Mouse (Mus musculus): ENCODE data around the gene Adarb2. TPM values are rescaled to one million over a fixed set of nuclear protein-coding genes. Genes with fewer than 3 reads are reported as not detected.

The Adarb2 gene
- polyA plus RNA-seq, 1 experiment from 2014 or later, result 0.71 TPM

GRCm38 (mm10) chr13:8680470-8681129 is 477.9 kb downstream of the Adarb2 start:
- Histone ChIP-seq H3K9me3 (no peaks in the 10 kb centered on the region), H3K9ac (no peak overlapping the region), H3K4me3 (replicated peaks) (no peak overlapping the region), H3K36me3 (no peaks in the 10 kb centered on the region), H3K27ac (no peak overlapping the region), H3K27me3 (replicated peaks) (no peaks in the 10 kb centered on the region), H3K4me1 (no peaks in the 10 kb centered on the region), H3K4me2 (no peak overlapping the region)
- no peak for ATAC-seq (ENCODE audit: insufficient read depth, low FRiP score, low read depth)
- 82% methylated on average over 9 of the region's 9 CpGs for WGBS

DNA sequence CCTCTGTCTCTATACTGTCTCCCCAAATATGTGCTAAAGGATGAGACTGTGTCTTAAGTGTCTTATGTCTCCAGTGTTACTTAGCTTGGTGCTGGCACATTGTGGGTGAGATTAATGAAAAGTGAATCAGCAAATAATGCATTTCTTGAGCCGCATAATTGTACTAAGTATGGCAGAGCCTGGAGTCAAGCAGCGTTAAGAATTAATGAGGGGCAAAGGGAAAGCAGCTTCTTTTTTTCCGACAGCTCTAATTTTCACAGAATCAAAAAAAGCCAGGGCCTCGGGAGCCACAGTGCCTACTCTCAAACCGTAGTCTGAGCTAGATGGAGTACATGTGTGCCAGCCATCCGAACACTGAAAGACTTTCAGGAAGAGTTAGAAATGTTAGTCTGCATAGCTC is 488.8 kb downstream of the Adarb2 start:
- no peak for ATAC-seq (ENCODE audit: insufficient read depth, low FRiP score, low read depth)
- Histone ChIP-seq H3K27ac (no peak overlapping the region), H3K36me3 (no peaks in the 10 kb centered on the region), H3K27me3 (replicated peaks) (no peaks in the 10 kb centered on the region), H3K9me3 (no peaks in the 10 kb centered on the region), H3K4me2 (no peak overlapping the region), H3K4me3 (replicated peaks) (no peak overlapping the region), H3K4me1 (no peaks in the 10 kb centered on the region), H3K9ac (no peak overlapping the region)
- WGBS, result 84% methylated on average over 6 of the region's 6 CpGs

DNA sequence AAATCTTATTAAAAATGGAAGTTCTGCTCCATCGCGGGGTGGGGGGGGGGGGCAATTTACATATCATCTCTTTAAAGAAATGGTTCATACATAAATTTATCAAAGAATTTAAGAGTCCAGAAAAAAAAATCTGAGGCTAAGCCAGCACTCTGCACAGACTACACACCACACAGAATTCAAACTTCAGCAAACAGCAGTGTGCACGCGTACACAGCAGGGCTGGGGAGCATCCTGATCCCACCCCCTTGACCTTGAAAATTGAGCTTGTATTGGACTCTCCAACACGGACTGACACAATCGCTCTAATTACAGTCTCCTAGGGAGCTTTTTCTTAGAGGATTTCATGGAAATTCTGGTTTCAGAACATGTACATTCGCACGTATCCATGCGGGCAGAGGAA is 490.1 kb downstream of the Adarb2 start:
- WGBS, result 77% methylated on average over 9 of the region's 9 CpGs
- no peak overlapping the region for H3K27ac ChIP-seq
- no peaks in the 10 kb centered on the region for H3K9me3 ChIP-seq
- ATAC-seq (ENCODE audit: insufficient read depth, low FRiP score, low read depth), result no peak
- no peak overlapping the region for H3K9ac ChIP-seq
- H3K27me3 ChIP-seq (replicated peaks), result no peaks in the 10 kb centered on the region
- no peak overlapping the region for H3K4me2 ChIP-seq
- H3K4me3 ChIP-seq (replicated peaks), result no peak overlapping the region
- H3K36me3 ChIP-seq, result no peaks in the 10 kb centered on the region
- H3K4me1 ChIP-seq, result no peaks in the 10 kb centered on the region

- Histone ChIP-seq H3K4me1 (no peaks in the 10 kb centered on the region), H3K4me2 (no peak overlapping the region), H3K4me3 (replicated peaks) (no peak overlapping the region), H3K9me3 (no peaks in the 10 kb centered on the region), H3K36me3 (no peaks in the 10 kb centered on the region), H3K27ac (no peak overlapping the region), H3K27me3 (replicated peaks) (no peaks in the 10 kb centered on the region), H3K9ac (no peak overlapping the region)
- ATAC-seq (ENCODE audit: insufficient read depth, low FRiP score, low read depth), result no peak
- WGBS, result 86% methylated on average over 5 of the region's 5 CpGs
Measured at GRCm38 (mm10) chr13:8698451-8698850, 495.8 kb downstream of the Adarb2 start.

DNA sequence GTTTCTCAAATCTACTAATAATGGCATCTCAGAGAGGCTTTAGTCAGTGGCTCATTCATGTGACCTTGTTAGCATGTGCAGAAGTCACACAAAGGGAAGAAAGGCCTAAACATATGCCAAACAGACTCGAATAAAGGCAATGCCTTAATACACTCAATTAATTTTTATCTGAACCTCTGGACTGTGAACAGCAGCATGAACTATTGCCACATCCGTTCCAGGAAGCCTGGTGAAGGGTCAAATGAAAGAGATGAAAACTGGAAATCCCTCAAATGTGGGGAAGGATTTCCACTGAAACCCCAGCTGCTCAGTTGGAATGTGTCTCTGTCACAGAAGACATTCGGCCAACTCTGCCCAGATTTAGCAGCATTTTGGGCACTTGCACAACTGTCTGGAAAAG is 497.2 kb downstream of the Adarb2 start:
- Histone ChIP-seq H3K27ac (no peak overlapping the region), H3K4me2 (no peak overlapping the region), H3K4me1 (no peaks in the 10 kb centered on the region), H3K4me3 (replicated peaks) (no peak overlapping the region), H3K36me3 (no peaks in the 10 kb centered on the region), H3K9me3 (no peaks in the 10 kb centered on the region), H3K9ac (no peak overlapping the region), H3K27me3 (replicated peaks) (no peaks in the 10 kb centered on the region)
- 69% methylated on average over 3 of the region's 3 CpGs for WGBS
- no peak for ATAC-seq (ENCODE audit: insufficient read depth, low FRiP score, low read depth)

DNA sequence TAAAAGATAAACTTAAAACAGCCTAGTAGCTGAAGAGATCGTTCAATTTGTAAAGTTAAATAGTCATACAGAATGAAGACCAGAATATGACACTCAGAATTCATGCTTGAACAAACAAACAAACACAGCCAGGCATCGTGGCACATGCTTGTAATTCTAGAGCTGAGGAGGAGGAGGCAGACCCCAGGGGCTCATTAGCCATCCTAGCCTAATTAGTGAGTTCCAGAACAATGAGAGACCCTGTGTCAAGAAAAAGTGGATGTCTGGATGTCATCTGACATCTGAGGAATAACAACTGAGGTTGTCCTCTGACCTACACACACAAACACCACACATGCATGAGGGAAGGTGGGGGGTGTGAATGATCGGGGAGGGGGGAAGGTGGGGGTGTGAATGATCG is 498.3 kb downstream of the Adarb2 start:
- H3K27me3 ChIP-seq (replicated peaks), result no peaks in the 10 kb centered on the region
- no peaks in the 10 kb centered on the region for H3K4me1 ChIP-seq
- H3K27ac ChIP-seq, result no peak overlapping the region
- 61% methylated on average over 4 of the region's 4 CpGs for WGBS
- no peaks in the 10 kb centered on the region for H3K9me3 ChIP-seq
- H3K36me3 ChIP-seq, result no peaks in the 10 kb centered on the region
- H3K9ac ChIP-seq, result no peak overlapping the region
- H3K4me2 ChIP-seq, result no peak overlapping the region
- no peak for ATAC-seq (ENCODE audit: insufficient read depth, low FRiP score, low read depth)
- H3K4me3 ChIP-seq (replicated peaks), result no peak overlapping the region

DNA sequence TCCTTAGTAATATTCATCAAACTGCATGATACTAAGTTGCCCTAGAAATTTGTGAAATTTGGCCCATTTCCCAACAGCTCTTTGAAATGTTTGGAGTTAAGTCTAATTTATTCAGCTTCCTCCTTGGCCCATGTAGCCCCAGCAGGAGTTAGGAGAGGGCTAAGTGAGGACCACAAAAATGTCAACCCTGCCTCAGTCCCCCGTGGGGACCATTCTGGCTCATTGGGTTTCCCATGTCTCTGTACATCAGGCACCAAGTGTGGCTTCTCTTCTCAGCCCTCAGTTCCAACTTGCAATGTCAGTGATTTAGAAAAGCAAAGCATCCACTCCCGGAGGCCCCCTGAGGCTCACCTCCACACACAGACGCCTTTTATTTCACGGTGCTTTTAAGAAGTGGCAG is 502.6 kb downstream of the Adarb2 start:
- WGBS, result 39% methylated on average over 4 of the region's 4 CpGs
- H3K27me3 ChIP-seq (replicated peaks), result no peaks in the 10 kb centered on the region
- no peak overlapping the region for H3K9ac ChIP-seq
- no peak overlapping the region for H3K27ac ChIP-seq
- no peak overlapping the region for H3K4me3 ChIP-seq (replicated peaks)
- no peak overlapping the region for H3K4me2 ChIP-seq
- H3K9me3 ChIP-seq, result no peaks in the 10 kb centered on the region
- no peaks in the 10 kb centered on the region for H3K4me1 ChIP-seq
- ATAC-seq (ENCODE audit: insufficient read depth, low FRiP score, low read depth), result no peak
- H3K36me3 ChIP-seq, result no peaks in the 10 kb centered on the region

DNA sequence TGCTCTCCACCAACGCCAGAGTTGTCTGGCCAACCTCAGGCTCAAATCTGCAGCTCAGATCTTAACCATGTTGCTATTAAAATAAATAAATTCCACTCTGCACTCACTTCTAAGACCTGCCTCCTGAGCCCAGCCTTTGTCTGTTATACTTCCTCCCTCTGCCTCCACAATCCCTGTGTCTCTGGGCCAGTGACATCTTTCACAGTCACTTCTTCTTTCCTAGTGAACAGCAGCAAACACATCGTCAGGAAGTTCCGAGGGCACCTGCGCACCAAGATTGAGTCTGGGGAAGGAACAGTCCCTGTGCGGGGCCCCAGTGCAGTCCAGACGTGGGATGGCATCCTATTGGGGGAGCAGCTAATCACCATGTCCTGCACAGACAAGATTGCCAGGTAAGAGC is 510.7 kb downstream of the Adarb2 start:
- 72% methylated on average over 6 of the region's 6 CpGs for WGBS
- Histone ChIP-seq H3K27ac (no peak overlapping the region), H3K4me2 (no peak overlapping the region), H3K36me3 (no peaks in the 10 kb centered on the region), H3K4me3 (replicated peaks) (no peak overlapping the region), H3K27me3 (replicated peaks) (no peaks in the 10 kb centered on the region), H3K4me1 (no peaks in the 10 kb centered on the region), H3K9me3 (no peaks in the 10 kb centered on the region), H3K9ac (no peak overlapping the region)
- no peak for ATAC-seq (ENCODE audit: insufficient read depth, low FRiP score, low read depth)

- Histone ChIP-seq H3K36me3 (no peaks in the 10 kb centered on the region), H3K4me2 (no peak overlapping the region), H3K27ac (no peak overlapping the region), H3K27me3 (replicated peaks) (no peaks in the 10 kb centered on the region), H3K4me1 (no peaks in the 10 kb centered on the region), H3K9me3 (no peaks in the 10 kb centered on the region), H3K4me3 (replicated peaks) (no peak overlapping the region), H3K9ac (no peak overlapping the region)
- ATAC-seq (ENCODE audit: insufficient read depth, low FRiP score, low read depth), result no peak
- 81% methylated on average over 10 of the region's 10 CpGs for WGBS
Measured at GRCm38 (mm10) chr13:8729972-8730645, 527.4 kb downstream of the Adarb2 start.

GRCm38 (mm10) chr13:8737139-8737865 is 534.6 kb downstream of the Adarb2 start:
- no peaks in the 10 kb centered on the region for H3K9me3 ChIP-seq
- H3K27me3 ChIP-seq (replicated peaks), result no peaks in the 10 kb centered on the region
- H3K4me2 ChIP-seq, result no peak overlapping the region
- WGBS, result 62% methylated on average over 5 of the region's 5 CpGs
- H3K9ac ChIP-seq, result no peak overlapping the region
- H3K27ac ChIP-seq, result no peak overlapping the region
- H3K36me3 ChIP-seq, result no peaks in the 10 kb centered on the region
- no peak overlapping the region for H3K4me3 ChIP-seq (replicated peaks)
- H3K4me1 ChIP-seq, result no peaks in the 10 kb centered on the region
- ATAC-seq (ENCODE audit: insufficient read depth, low FRiP score, low read depth), result no peak

DNA sequence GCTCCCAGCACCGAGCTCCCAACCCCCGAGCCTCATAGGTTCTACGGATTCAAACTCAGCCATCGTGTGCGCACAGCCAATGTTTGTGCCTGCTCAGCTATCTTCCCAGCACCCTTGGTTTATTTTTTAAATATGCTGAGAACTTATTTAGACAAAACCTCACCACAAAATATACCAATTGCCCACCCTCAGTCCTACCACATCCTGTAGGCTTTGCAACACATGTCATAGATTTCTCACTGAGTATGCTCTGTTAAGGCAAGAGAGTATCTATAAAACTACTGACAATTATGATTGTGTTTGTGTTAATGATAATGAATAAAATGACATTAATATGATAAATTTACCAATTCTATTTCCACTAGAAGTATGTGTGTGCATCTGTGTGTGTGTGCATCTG is 540.1 kb downstream of the Adarb2 start:
- H3K9ac ChIP-seq, result no peak overlapping the region
- no peaks in the 10 kb centered on the region for H3K4me1 ChIP-seq
- H3K27ac ChIP-seq, result no peak overlapping the region
- H3K27me3 ChIP-seq (replicated peaks), result no peaks in the 10 kb centered on the region
- H3K4me2 ChIP-seq, result no peak overlapping the region
- H3K36me3 ChIP-seq, result no peaks in the 10 kb centered on the region
- no peaks in the 10 kb centered on the region for H3K9me3 ChIP-seq
- no peak overlapping the region for H3K4me3 ChIP-seq (replicated peaks)
- no peak for ATAC-seq (ENCODE audit: insufficient read depth, low FRiP score, low read depth)
- WGBS, result 89% methylated on average over 5 of the region's 5 CpGs

GRCm38 (mm10) chr13:8744565-8744964 is 541.9 kb downstream of the Adarb2 start:
- H3K9ac ChIP-seq, result no peak overlapping the region
- no peak overlapping the region for H3K4me3 ChIP-seq (replicated peaks)
- H3K4me1 ChIP-seq, result no peaks in the 10 kb centered on the region
- 61% methylated on average over 3 of the region's 3 CpGs for WGBS
- no peak overlapping the region for H3K4me2 ChIP-seq
- ATAC-seq (ENCODE audit: insufficient read depth, low FRiP score, low read depth), result no peak
- no peaks in the 10 kb centered on the region for H3K9me3 ChIP-seq
- no peaks in the 10 kb centered on the region for H3K36me3 ChIP-seq
- H3K27me3 ChIP-seq (replicated peaks), result no peaks in the 10 kb centered on the region
- no peak overlapping the region for H3K27ac ChIP-seq

All from stomach, embryonic 15.5 days (tissue).